Mouse (Mus musculus): ENCODE measurements around the gene Grip2. TPM values are rescaled to one million over a fixed set of nuclear protein-coding genes. Genes with fewer than 3 reads are reported as not detected.

The Grip2 gene
- polyA plus RNA-seq, 1 experiment from 2014 or later, result 0.06 TPM

DNA sequence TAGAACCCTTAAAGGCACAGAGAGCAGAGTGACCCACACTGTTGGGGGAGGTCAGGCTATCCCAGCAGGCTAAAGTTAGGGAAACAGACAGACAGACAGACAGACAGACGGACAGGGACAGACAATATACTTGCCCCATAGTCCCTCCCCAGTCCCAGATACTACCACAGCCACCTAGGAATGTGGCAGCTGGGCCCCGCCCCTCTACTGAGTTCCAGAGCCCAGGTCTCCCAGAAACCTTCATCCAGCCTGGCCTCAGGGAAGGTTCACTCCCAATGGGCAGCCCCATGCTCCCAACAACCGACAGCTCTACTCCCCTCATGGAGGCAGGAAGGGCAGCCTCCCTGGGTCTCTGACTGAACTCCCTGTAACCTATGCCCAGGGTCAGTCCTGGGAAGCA lies 31.4 kb downstream of the Grip2 start:
- Histone ChIP-seq H3K9me3 (replicated peaks; ENCODE audit: control insufficient read depth, low read length) (no peaks in the 10 kb centered on the region), H3K4me3 (ENCODE audit: low read depth, low read length) (no peak overlapping the region), H3K4me1 (ENCODE audit: control insufficient read depth, insufficient read depth, low read length) (no peaks in the 10 kb centered on the region; the same call in 1 of the 2 replicates), H3K36me3 (replicated peaks; ENCODE audit: control insufficient read depth, insufficient read depth, low read depth, low read length) (no peaks in the 10 kb centered on the region), H3K9ac (replicated peaks; ENCODE audit: low read length) (no peak overlapping the region), H3K27ac (replicated peaks; ENCODE audit: low read depth, low read length) (no peak overlapping the region), H3K27me3 (ENCODE audit: control insufficient read depth, insufficient read depth, low read length) (no peaks in the 10 kb centered on the region), H3K4me2 (ENCODE audit: low read depth, low read length) (no peak overlapping the region)
- no peak for DNase-seq (ENCODE audit: low spot score)
- ATAC-seq (replicated peaks; ENCODE audit: insufficient number of reproducible peaks, low FRiP score, low TSS enrichment, low read depth), result no peak
- 49% methylated on average over 3 of the region's 3 CpGs for WGBS

GRCm38 (mm10) chr6:91788311-91788798 lies 38.7 kb downstream of the Grip2 start:
- Histone ChIP-seq H3K4me3 (ENCODE audit: low read depth, low read length) (no peak overlapping the region), H3K9me3 (replicated peaks; ENCODE audit: control insufficient read depth, low read length) (no peaks in the 10 kb centered on the region), H3K9ac (replicated peaks; ENCODE audit: low read length) (no peak overlapping the region), H3K27ac (replicated peaks; ENCODE audit: low read depth, low read length) (no peak overlapping the region), H3K4me2 (ENCODE audit: low read depth, low read length) (no peak overlapping the region), H3K36me3 (replicated peaks; ENCODE audit: control insufficient read depth, insufficient read depth, low read depth, low read length) (no peaks in the 10 kb centered on the region), H3K4me1 (ENCODE audit: control insufficient read depth, insufficient read depth, low read length) (no peaks in the 10 kb centered on the region), H3K27me3 (ENCODE audit: control insufficient read depth, insufficient read depth, low read length) (no peaks in the 10 kb centered on the region)
- WGBS, result 81% methylated on average over 9 of the region's 9 CpGs
- no peak for ATAC-seq (replicated peaks; ENCODE audit: insufficient number of reproducible peaks, low FRiP score, low TSS enrichment, low read depth)
- DNase-seq (ENCODE audit: low spot score), result no peak

GRCm38 (mm10) chr6:91785018-91785417 lies 42.0 kb downstream of the Grip2 start:
- H3K4me3 ChIP-seq (ENCODE audit: low read depth, low read length), result no peak overlapping the region
- H3K9me3 ChIP-seq (replicated peaks; ENCODE audit: control insufficient read depth, low read length), result no peaks in the 10 kb centered on the region
- 78% methylated on average over 3 of the region's 3 CpGs for WGBS
- no peak overlapping the region for H3K9ac ChIP-seq (replicated peaks; ENCODE audit: low read length)
- no peaks in the 10 kb centered on the region for H3K36me3 ChIP-seq (replicated peaks; ENCODE audit: control insufficient read depth, insufficient read depth, low read depth, low read length)
- H3K4me1 ChIP-seq (ENCODE audit: control insufficient read depth, insufficient read depth, low read length), result no peaks in the 10 kb centered on the region
- DNase-seq (ENCODE audit: low spot score), result no peak
- H3K27me3 ChIP-seq (ENCODE audit: control insufficient read depth, insufficient read depth, low read length), result no peaks in the 10 kb centered on the region
- no peak overlapping the region for H3K4me2 ChIP-seq (ENCODE audit: low read depth, low read length)
- ATAC-seq (replicated peaks; ENCODE audit: insufficient number of reproducible peaks, low FRiP score, low TSS enrichment, low read depth), result no peak
- no peak overlapping the region for H3K27ac ChIP-seq (replicated peaks; ENCODE audit: low read depth, low read length)

DNA sequence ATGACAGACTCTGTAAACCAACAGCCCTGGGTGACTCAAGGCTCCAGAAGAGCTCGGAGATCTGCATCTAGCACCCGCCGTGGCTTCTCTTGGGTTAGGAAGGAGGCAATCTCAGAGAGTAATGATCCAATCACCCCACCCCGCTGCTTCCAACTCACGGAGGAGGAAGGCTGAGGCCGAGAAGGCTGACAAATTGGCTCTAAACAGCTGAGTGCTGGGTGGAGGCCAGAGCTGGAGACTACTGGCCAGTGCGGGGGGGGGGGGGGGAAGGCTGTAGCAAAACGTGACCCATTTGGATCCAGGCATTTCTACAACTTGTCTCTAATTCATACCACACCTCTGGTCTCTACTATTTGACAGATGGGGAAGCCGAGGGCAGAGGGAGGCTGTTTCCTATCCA lies 47.8 kb downstream of the Grip2 start:
- Histone ChIP-seq H3K27me3 (ENCODE audit: control insufficient read depth, insufficient read depth, low read length) (no peaks in the 10 kb centered on the region), H3K36me3 (replicated peaks; ENCODE audit: control insufficient read depth, insufficient read depth, low read depth, low read length) (no peaks in the 10 kb centered on the region), H3K4me1 (ENCODE audit: control insufficient read depth, insufficient read depth, low read length) (no peaks in the 10 kb centered on the region), H3K4me3 (ENCODE audit: low read depth, low read length) (no peak overlapping the region), H3K9me3 (replicated peaks; ENCODE audit: control insufficient read depth, low read length) (no peaks in the 10 kb centered on the region), H3K9ac (replicated peaks; ENCODE audit: low read length) (no peak overlapping the region), H3K4me2 (ENCODE audit: low read depth, low read length) (no peak overlapping the region), H3K27ac (replicated peaks; ENCODE audit: low read depth, low read length) (no peak overlapping the region)
- 74% methylated on average over 9 of the region's 9 CpGs for WGBS
- ATAC-seq (replicated peaks; ENCODE audit: insufficient number of reproducible peaks, low FRiP score, low TSS enrichment, low read depth) (no peak), DNase-seq (ENCODE audit: low spot score) (no peak)

- DNase-seq (ENCODE audit: low spot score), result peak; percentile 81
Measured at GRCm38 (mm10) chr6:91776543-91776942, 50.5 kb downstream of the Grip2 start.

DNA sequence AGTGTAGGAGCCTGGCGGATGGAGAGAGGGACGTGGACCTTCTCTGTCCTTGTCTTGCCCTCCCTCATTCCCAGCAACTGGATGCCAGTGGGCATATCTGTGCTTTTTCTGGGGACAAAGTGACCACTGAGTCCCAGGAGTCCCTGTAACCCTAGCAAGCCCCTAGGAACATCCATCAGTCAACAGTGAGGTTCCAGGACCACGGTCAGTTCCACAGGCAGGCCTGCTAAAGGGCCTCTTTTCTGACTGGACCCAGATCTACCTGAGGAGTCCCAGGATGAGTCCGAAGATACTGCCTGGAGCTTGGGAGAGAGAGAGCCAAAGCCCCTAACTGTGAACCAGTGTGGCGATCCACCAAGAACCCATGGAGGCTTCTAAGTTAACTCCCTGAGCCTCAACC lies 53.1 kb downstream of the Grip2 start:
- no peak for ATAC-seq (replicated peaks; ENCODE audit: insufficient number of reproducible peaks, low FRiP score, low TSS enrichment, low read depth)
- Histone ChIP-seq H3K4me3 (ENCODE audit: low read depth, low read length) (no peak overlapping the region), H3K27me3 (ENCODE audit: control insufficient read depth, insufficient read depth, low read length) (no peaks in the 10 kb centered on the region), H3K9me3 (replicated peaks; ENCODE audit: control insufficient read depth, low read length) (no peaks in the 10 kb centered on the region), H3K27ac (replicated peaks; ENCODE audit: low read depth, low read length) (no peak overlapping the region), H3K9ac (replicated peaks; ENCODE audit: low read length) (no peak overlapping the region), H3K36me3 (replicated peaks; ENCODE audit: control insufficient read depth, insufficient read depth, low read depth, low read length) (no peaks in the 10 kb centered on the region), H3K4me2 (ENCODE audit: low read depth, low read length) (no peak overlapping the region), H3K4me1 (ENCODE audit: control insufficient read depth, insufficient read depth, low read length) (no peaks in the 10 kb centered on the region)
- 70% methylated on average over 5 of the region's 5 CpGs for WGBS
- DNase-seq (ENCODE audit: low spot score), result peak; percentile 34

More at GRCm38 (mm10) chr6:91776543-91776942, 50.5 kb downstream of the Grip2 start:
- Histone ChIP-seq H3K9ac (replicated peaks; ENCODE audit: low read length) (no peak overlapping the region), H3K4me2 (ENCODE audit: low read depth, low read length) (no peak overlapping the region), H3K27ac (replicated peaks; ENCODE audit: low read depth, low read length) (no peak overlapping the region), H3K27me3 (ENCODE audit: control insufficient read depth, insufficient read depth, low read length) (no peaks in the 10 kb centered on the region), H3K36me3 (replicated peaks; ENCODE audit: control insufficient read depth, insufficient read depth, low read depth, low read length) (no peaks in the 10 kb centered on the region), H3K9me3 (replicated peaks; ENCODE audit: control insufficient read depth, low read length) (no peaks in the 10 kb centered on the region), H3K4me3 (ENCODE audit: low read depth, low read length) (no peak overlapping the region), H3K4me1 (ENCODE audit: control insufficient read depth, insufficient read depth, low read length) (no peaks in the 10 kb centered on the region)
- ATAC-seq (replicated peaks; ENCODE audit: insufficient number of reproducible peaks, low FRiP score, low TSS enrichment, low read depth), result peak; percentile 81
- 14% methylated on average over 9 of the region's 9 CpGs for WGBS

- WGBS, result 87% methylated on average over 8 of the region's 8 CpGs
- Histone ChIP-seq H3K9ac (replicated peaks; ENCODE audit: low read length) (no peak overlapping the region), H3K4me2 (ENCODE audit: low read depth, low read length) (no peak overlapping the region), H3K9me3 (replicated peaks; ENCODE audit: control insufficient read depth, low read length) (no peaks in the 10 kb centered on the region), H3K27me3 (ENCODE audit: control insufficient read depth, insufficient read depth, low read length) (no peaks in the 10 kb centered on the region), H3K4me3 (ENCODE audit: low read depth, low read length) (no peak overlapping the region), H3K36me3 (replicated peaks; ENCODE audit: control insufficient read depth, insufficient read depth, low read depth, low read length) (no peaks in the 10 kb centered on the region), H3K4me1 (ENCODE audit: control insufficient read depth, insufficient read depth, low read length) (no peaks in the 10 kb centered on the region), H3K27ac (replicated peaks; ENCODE audit: low read depth, low read length) (no peak overlapping the region)
- DNase-seq (ENCODE audit: low spot score) (no peak), ATAC-seq (replicated peaks; ENCODE audit: insufficient number of reproducible peaks, low FRiP score, low TSS enrichment, low read depth) (no peak)
Measured at GRCm38 (mm10) chr6:91767550-91767949, 59.5 kb downstream of the Grip2 start.

GRCm38 (mm10) chr6:91762051-91762742 lies 64.9 kb downstream of the Grip2 start:
- no peak for ATAC-seq (replicated peaks; ENCODE audit: insufficient number of reproducible peaks, low FRiP score, low TSS enrichment, low read depth)
- Histone ChIP-seq H3K4me2 (ENCODE audit: low read depth, low read length) (no peak overlapping the region), H3K36me3 (replicated peaks; ENCODE audit: control insufficient read depth, insufficient read depth, low read depth, low read length) (no peaks in the 10 kb centered on the region), H3K9me3 (replicated peaks; ENCODE audit: control insufficient read depth, low read length) (no peaks in the 10 kb centered on the region), H3K27me3 (ENCODE audit: control insufficient read depth, insufficient read depth, low read length) (no peaks in the 10 kb centered on the region), H3K9ac (replicated peaks; ENCODE audit: low read length) (no peak overlapping the region), H3K27ac (replicated peaks; ENCODE audit: low read depth, low read length) (no peak overlapping the region), H3K4me1 (ENCODE audit: control insufficient read depth, insufficient read depth, low read length) (no peaks in the 10 kb centered on the region), H3K4me3 (ENCODE audit: low read depth, low read length) (no peak overlapping the region)
- DNase-seq (ENCODE audit: low spot score), result no peak
- WGBS, result 83% methylated on average over 9 of the region's 9 CpGs

Measured in embryonic facial prominence, embryonic 11.5 days (tissue).